Mouse (Mus musculus) cerebellum, adult 2 months (tissue): ENCODE results near the gene Tet1. TPM values are rescaled to one million over a fixed set of nuclear protein-coding genes. Genes with fewer than 3 reads are reported as not detected.

Source experiments
- polyA plus RNA-seq: library from polyadenylated mRNA; depleted of rRNA; stranded (reverse); fragments of >200 nt; gene quantifications from 2 replicates; pipeline ENCODE4 v1.2.3, GENCODE M21; 2012; rRNA removed

The Tet1 gene
- polyA plus RNA-seq, 1 experiment: 6.5 TPM

Other genes with a start within 250 kb of the Tet1 start
- gene Stox1, start 182.9 kb downstream of the Tet1 start, polyA plus RNA-seq: 1.4 TPM in 2 replicates
- 39.5 and 41.5 TPM in 2 replicates for gene Ccar1, start 116.7 kb downstream of the Tet1 start, polyA plus RNA-seq
- gene Slc25a16, start 11.6 kb upstream of the Tet1 start, polyA plus RNA-seq: 27.0 and 28.4 TPM in 2 replicates
- 3.0 and 3.9 TPM in 2 replicates for gene Dna2, start 38.0 kb upstream of the Tet1 start, polyA plus RNA-seq
- 68.4 and 70.4 TPM in 2 replicates for gene Rufy2, start 71.2 kb upstream of the Tet1 start, polyA plus RNA-seq
- gene Hnrnph3, start 115.2 kb upstream of the Tet1 start, polyA plus RNA-seq: 97.0 and 97.6 TPM in 2 replicates
- gene Pbld2, start 115.3 kb upstream of the Tet1 start, polyA plus RNA-seq: 2.0 and 2.5 TPM in 2 replicates
- 0.32 and 0.47 TPM in 2 replicates for gene Pbld1, start 151.2 kb upstream of the Tet1 start, polyA plus RNA-seq
- gene Atoh7, start 190.7 kb upstream of the Tet1 start, polyA plus RNA-seq: 18.5 and 22.6 TPM in 2 replicates